Mouse (Mus musculus) bone marrow, adult 2 months (tissue): ENCODE data around the gene B130006D01Rik. TPM values are rescaled to one million over a fixed set of nuclear protein-coding genes. Genes with fewer than 3 reads are reported as not detected.

Experiments used
- H3K27ac ChIP-seq: fragments of 200-500 bp; 2 replicates; pipeline ENCODE4 v1.5.1; 2012; ENCODE audit warnings: low read depth, mild to moderate bottlenecking, control low read depth, inconsistent platforms, low read length; ENCODE audit not compliant: control insufficient read depth, poor library complexity, insufficient read depth
- H3K4me1 ChIP-seq: fragments of 200-500 bp; 2 replicates; pipeline ENCODE4 v1.6.1; 2011; ENCODE audit warnings: low read length; ENCODE audit not compliant: control insufficient read depth, insufficient read depth
- H3K4me3 ChIP-seq: fragments of 200-500 bp; replicated peaks from 2 replicates; pipeline ENCODE3; 2011; ENCODE audit warnings: mild to moderate bottlenecking, low read depth, low read length, control low read depth; ENCODE audit not compliant: control insufficient read depth
- CTCF ChIP-seq: fragments of 200-500 bp; IDR thresholded peaks from 2 replicates; pipeline ENCODE4 v1.5.1; 2011; ENCODE audit warnings: low read length, control low read depth; ENCODE audit not compliant: control insufficient read depth, insufficient read depth
- POLR2A ChIP-seq: fragments of 200-500 bp; IDR thresholded peaks from 2 replicates; pipeline ENCODE4 v1.6.1; 2011; ENCODE audit warnings: low read depth, mild to moderate bottlenecking, control low read depth, low read length, borderline replicate concordance; ENCODE audit not compliant: control insufficient read depth
- WGBS: fragments of 180-500 bp; shearing (Covaris S2); methylation state at CpG from one replicate; pipeline ENCODE4 v1.1.7; 2018; 5-methylcytosine and 5-hydroxymethylcytosine counted together
- polyA plus RNA-seq: library from polyadenylated mRNA; stranded (reverse); fragments of >200 nt; gene quantifications from 2 replicates; pipeline ENCODE4 v1.2.4, GENCODE M21; 2011; ENCODE audit warnings: low replicate concordance; ENCODE audit not compliant: missing spikeins, insufficient read depth, insufficient read length

B130006D01Rik gene
- polyA plus RNA-seq, result 0.41 TPM in 1 of 2 replicates, not detected in the other

DNA sequence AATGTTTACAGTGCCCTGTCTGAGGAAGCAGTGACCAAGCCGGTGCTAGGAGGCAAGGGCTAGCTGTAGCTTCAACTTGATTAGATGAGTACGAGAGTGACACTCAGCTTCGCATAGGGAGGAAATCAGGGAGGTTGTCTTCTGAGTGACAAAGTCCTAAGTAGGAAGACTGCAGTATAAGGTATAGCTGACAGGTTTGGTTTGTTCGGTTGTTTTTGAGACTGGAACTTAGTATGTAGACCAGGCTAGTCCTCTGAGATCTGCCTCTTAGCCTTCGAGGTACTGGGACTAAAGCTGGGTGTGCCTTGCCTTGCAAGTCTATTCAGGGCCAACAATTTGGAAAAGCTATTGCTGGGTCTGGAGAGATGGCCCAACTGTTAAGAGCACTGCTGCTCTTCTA is at the start of gene B130006D01Rik:
TSS of gene B130006D01Rik (plus strand) at position 301 of the 400 bp plus-strand sequence.
- Histone ChIP-seq H3K4me1 (no peaks in the 10 kb centered on the region), H3K27ac (no peak within 1 kb of the TSS), H3K4me3 (no peak within 1 kb of the TSS)
- no peak for TF ChIP-seq CTCF
- TF ChIP-seq POLR2A, result no peak
- WGBS, result 89% methylated on average over 5 of the region's 5 CpGs

DNA sequence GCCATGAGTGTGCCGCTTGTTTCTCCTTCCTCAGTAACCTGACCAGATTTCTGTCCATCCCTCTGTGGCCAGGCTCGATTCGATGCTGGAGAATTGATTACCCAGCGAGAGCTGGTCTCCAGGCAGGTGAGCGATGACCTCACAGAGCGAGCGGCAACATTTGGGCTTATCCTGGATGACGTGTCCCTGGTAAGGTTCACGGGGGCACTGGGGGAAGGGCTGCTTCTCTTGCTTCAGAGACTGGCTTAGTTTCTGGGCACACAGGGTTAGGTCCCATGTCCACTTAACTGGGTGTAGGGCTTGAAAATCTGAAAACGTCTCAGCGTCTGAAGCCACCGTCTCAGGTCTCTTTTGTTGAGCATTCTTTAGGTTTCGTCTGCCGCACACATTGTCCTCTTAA is 47.9 kb upstream of the B130006D01Rik start:
- TF ChIP-seq POLR2A (no peak), CTCF (no peak)
- Histone ChIP-seq H3K4me1 (no peaks in the 10 kb centered on the region), H3K4me3 (no peak overlapping the region), H3K27ac (no peak overlapping the region)
- 93% methylated on average over 14 of the region's 14 CpGs for WGBS

DNA sequence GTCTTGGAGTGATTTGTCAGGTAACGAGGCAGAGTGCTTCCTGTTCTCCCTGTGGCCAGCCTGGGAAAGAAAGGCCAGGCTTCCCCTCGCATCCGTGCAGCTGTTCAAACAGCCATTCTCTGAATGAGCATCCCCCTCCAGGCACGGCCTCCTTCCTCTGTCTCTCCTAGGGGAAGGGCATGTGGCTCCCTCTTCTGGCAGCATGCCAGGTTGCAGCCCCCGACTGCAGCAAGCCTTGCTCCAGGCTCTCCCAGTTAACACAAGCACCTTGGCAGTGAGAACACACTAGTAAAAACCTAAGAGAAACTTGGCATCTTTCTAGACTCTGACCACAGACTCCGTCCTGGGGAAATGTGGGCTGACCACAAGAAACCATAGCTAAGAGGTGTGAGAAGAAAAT is 47.1 kb upstream of the B130006D01Rik start:
- 31% methylated on average over 6 of the region's 6 CpGs for WGBS
- H3K4me1 ChIP-seq, result no peaks in the 10 kb centered on the region
- no peak overlapping the region for H3K27ac ChIP-seq
- no peak overlapping the region for H3K4me3 ChIP-seq
- TF ChIP-seq POLR2A (no peak), CTCF (peak; percentile 71)

DNA sequence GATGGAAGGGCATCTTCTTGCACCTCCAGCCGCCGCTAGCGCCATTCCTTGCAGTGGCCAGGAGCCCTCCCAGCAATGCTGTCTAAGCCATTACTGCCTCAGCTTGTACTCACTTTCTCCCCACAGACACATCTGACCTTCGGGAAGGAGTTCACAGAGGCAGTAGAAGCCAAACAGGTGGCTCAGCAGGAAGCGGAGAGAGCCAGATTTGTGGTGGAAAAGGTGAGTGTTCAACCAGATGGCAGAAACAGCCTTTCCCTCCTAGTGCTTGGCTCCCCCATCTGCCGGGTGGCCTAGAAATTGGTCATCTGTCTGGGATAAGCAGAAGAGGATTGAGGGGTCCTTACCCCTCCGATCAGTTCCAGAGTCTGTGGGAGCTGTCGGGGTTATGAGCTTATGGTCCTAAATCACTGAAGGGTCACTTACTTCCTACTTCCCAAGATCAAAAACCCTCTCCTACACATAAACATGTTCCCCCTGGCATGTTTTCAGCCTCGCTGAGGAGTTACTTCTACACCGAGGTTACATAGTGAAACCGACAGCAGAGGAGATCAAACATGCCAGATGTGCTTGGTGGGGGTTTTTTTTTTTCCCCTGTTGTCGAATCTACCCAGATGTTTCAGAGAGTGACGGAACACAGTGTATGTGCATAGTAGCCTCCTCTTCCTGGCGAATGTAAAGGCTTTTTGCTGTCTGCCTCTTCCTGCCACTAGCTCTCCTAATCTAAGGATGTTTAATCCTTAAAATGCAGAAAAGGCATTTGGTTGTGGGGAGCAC is 45.3 kb upstream of the B130006D01Rik start:
- Histone ChIP-seq H3K27ac (no peak overlapping the region), H3K4me1 (no peaks in the 10 kb centered on the region), H3K4me3 (no peak overlapping the region)
- TF ChIP-seq POLR2A, result no peak
- TF ChIP-seq CTCF, result no peak
- WGBS, result 87% methylated on average over 14 of the region's 14 CpGs

DNA sequence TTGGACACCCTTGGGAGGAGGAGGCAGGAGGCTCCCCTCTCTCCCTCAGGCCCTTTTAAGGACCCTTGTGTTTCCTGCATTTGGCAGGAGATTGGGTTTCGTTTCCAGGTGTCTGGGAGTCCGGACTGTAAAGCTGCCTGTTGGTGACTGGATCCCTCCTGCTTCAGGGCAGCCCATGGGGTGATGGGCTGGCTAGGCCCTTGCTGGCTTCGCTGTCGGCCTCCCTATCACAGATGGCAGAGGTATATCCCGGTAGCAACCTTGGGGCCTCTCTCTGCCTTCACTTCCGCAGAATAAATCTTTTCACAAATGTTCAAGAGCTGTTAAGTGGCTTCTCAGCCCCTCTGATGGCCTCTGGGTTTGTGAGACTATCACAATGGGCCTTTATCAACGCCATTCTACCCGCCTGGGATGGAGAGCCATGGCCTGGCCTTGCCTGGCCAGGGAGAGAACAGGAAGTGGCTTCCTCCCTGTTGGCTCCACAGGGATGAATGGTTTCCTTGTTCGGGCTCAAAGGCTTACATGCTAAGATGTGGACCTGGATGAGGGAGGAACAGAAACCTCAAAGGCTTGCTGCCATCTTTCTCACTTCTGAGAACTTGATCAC is 41.3 kb upstream of the B130006D01Rik start:
- TF ChIP-seq POLR2A (no peak), CTCF (no peak)
- H3K27ac ChIP-seq, result no peak overlapping the region
- 72% methylated on average over 9 of the region's 9 CpGs for WGBS

DNA sequence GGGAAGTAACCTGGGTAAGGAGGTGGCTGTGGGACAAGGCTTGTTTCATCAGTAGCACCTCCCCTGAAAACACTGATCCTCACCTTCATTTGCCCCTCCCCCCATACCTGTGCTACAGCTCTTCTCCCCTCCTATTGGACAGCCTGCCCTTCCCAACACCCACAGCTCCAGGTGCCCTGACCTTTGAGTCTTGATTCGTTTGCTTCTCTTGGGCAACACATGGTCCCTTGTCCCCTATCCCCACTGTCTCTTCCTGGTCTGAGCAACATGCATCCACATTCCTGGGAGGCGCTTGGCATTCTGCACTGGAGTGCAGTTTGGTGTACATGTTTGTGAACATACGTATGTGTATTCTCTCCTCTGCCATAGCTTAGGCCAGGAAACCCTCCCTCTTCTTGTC is 40.4 kb upstream of the B130006D01Rik start:
- H3K4me3 ChIP-seq, result no peak overlapping the region
- TF ChIP-seq CTCF (no peak), POLR2A (no peak)
- WGBS, result 83% methylated on average over 3 of the region's 3 CpGs
- no peak overlapping the region for H3K27ac ChIP-seq
- no peaks in the 10 kb centered on the region; the same call in 1 of the 2 replicates for H3K4me1 ChIP-seq

More for the DNA sequence above, 41.3 kb upstream of the B130006D01Rik start:
- Histone ChIP-seq H3K4me3 (no peak overlapping the region), H3K4me1 (no peaks in the 10 kb centered on the region)

DNA sequence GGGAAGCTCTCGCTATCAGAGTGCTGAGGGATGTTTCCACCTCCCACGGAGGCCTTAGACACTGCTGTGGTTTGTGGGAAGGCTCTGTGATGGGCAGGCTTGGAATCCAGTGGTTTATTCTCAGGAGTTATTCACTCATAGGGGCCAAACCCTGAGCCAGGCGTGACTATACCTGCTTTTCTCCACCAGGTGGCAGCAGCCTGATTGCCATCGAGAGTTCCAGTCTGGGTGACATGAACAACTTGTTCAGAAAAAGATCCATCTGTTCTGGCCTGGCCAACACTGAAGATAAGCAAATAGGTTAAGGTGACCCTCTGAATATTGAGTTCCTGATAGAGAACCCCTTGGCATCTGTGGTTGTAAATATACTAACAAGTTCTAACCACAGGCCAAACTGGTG is 37.4 kb upstream of the B130006D01Rik start:
- WGBS, result 2% methylated on average over 4 of the region's 4 CpGs
- Histone ChIP-seq H3K4me1 (peaks cover 5% of the 10 kb centered on the region), H3K27ac (no peak overlapping the region), H3K4me3 (no peak overlapping the region)
- TF ChIP-seq CTCF (peak; percentile 94), POLR2A (no peak)

DNA sequence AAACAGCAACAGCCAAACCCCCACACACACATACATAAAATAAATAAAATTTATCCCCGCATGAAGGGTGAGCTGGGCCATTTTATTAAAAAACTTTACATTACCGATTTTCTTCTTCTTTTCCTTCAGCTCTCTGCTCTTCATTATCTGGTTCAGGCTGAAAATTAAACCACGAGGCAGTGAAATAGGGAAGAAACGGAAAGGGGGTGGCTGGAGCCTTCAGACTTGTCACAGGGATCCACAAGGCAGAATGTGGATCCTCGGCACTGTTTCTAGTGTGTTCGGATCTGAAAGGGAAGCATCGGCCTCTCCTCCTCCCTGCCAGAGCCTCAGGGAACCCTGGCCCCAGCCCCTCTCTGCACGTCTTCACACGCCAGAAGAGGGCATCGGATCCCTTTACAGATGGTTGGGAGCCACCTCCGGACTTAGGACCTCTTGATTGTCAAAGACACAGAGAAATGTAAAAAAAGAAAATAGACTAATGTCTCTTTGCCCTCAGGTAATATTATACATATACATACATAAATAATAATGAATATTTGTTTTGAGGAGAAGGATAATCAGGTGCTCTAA is 36.2 kb upstream of the B130006D01Rik start:
- WGBS, result 27% methylated on average over 11 of the region's 11 CpGs
- no peak for TF ChIP-seq POLR2A
- TF ChIP-seq CTCF, result peak; percentile 39; the same call in 1 of the 2 replicates
- Histone ChIP-seq H3K27ac (no peak overlapping the region), H3K4me3 (no peak overlapping the region), H3K4me1 (peaks cover 7% of the 10 kb centered on the region)
